Mouse (Mus musculus): Measurements from ENCODE around the gene Sept6. TPM values are rescaled to one million over a fixed set of nuclear protein-coding genes. Genes with fewer than 3 reads are reported as not detected.

The Sept6 gene
- polyA plus RNA-seq, 1 experiment: 18.7 TPM

DNA sequence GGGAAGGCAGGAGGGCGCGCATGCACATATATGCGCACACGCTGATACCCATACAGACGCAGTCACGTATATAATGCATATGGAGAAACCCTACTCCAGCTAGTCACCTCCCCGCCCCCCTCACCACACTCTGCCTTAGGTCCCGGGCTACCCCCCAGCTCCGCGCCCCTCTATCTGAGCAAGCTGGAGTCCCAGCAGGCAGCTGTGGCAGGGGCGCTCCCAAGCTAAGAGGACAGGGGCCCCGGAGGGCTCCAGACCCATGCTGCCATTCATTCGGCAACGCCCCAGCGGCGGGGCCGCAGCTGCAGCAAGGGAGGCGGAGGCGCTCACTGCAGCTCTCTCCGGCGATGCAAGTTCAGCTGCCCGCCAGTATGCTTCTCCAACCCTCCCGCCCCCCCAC, 2.8 kb downstream of the Sept6 start:
- H3K79me3 ChIP-seq (ENCODE audit: low read depth): peaks cover 2% of the 10 kb centered on the region
- H3K4me3 ChIP-seq (ENCODE audit: insufficient read depth, poor library complexity, severe bottlenecking): peak overlapping the region; percentile 37
- H3K36me3 ChIP-seq (ENCODE audit: control insufficient read depth, insufficient read depth): no peaks in the 10 kb centered on the region
- TF ChIP-seq CEBPB (IDR thresholded peaks at IDR 0.05; ENCODE audit: low read depth) (no peak), CTCF (IDR thresholded peaks at IDR 0.05; ENCODE audit: control insufficient read depth, insufficient read depth, insufficient read length) (no peak), MYOD1 (IDR thresholded peaks at IDR 0.05; ENCODE audit: control insufficient read depth, insufficient read length, low read depth) (no peak), MYOG (IDR thresholded peaks at IDR 0.05; ENCODE audit: control insufficient read depth, extremely low read depth, insufficient read length) (no peak), USF1 (IDR thresholded peaks at IDR 0.05; ENCODE audit: low read depth) (no peak), MAX (IDR thresholded peaks at IDR 0.05) (no peak), FOSL1 (IDR thresholded peaks at IDR 0.05; ENCODE audit: insufficient read depth, low read length, poor library complexity, severe bottlenecking) (no peak)
- no peaks in the 10 kb centered on the region for H3K27me3 ChIP-seq (ENCODE audit: control insufficient read depth, insufficient read depth, insufficient read length)
- peaks cover 10% of the 10 kb centered on the region for H3K79me2 ChIP-seq (ENCODE audit: control insufficient read depth, insufficient read depth)
- peak overlapping the region; percentile 46 for H3ac ChIP-seq (ENCODE audit: control insufficient read depth, insufficient read length, low read depth)

DNA sequence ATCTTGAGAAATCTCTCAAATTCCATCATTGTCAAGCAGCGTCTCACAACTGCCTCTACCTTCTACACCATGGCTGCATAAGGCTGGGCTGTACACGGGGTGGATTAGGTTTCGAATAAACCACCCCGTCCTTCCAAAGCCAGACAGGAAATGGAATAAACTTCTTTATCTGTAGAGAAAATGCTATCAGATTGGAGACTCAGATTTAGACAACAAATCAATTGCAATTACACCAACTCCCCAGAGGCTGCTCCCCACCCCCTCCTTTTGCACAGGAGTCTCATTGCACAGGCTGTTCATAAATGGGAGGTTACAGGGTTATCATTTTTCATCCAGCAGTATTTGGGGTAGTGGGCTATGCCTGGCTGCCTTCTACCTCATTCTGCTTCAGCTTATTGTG, 3.7 kb downstream of the Sept6 start:
- no peaks in the 10 kb centered on the region for H3K36me3 ChIP-seq (ENCODE audit: control insufficient read depth, insufficient read depth)
- no peak for TF ChIP-seq MYOD1 (IDR thresholded peaks at IDR 0.05; ENCODE audit: control insufficient read depth, insufficient read length, low read depth)
- TF ChIP-seq MAX (IDR thresholded peaks at IDR 0.05): no peak
- TF ChIP-seq CEBPB (IDR thresholded peaks at IDR 0.05; ENCODE audit: low read depth): no peak
- no peak for TF ChIP-seq USF1 (IDR thresholded peaks at IDR 0.05; ENCODE audit: low read depth)
- TF ChIP-seq FOSL1 (IDR thresholded peaks at IDR 0.05; ENCODE audit: insufficient read depth, low read length, poor library complexity, severe bottlenecking): no peak
- no peak for TF ChIP-seq MYOG (IDR thresholded peaks at IDR 0.05; ENCODE audit: control insufficient read depth, extremely low read depth, insufficient read length)
- TF ChIP-seq CTCF (IDR thresholded peaks at IDR 0.05; ENCODE audit: control insufficient read depth, insufficient read depth, insufficient read length): no peak
- peaks cover 2% of the 10 kb centered on the region for H3K79me3 ChIP-seq (ENCODE audit: low read depth)
- peaks cover 10% of the 10 kb centered on the region for H3K79me2 ChIP-seq (ENCODE audit: control insufficient read depth, insufficient read depth)
- H3K27me3 ChIP-seq (ENCODE audit: control insufficient read depth, insufficient read depth, insufficient read length): no peaks in the 10 kb centered on the region
- no peak overlapping the region for H3K4me3 ChIP-seq (ENCODE audit: insufficient read depth, poor library complexity, severe bottlenecking)
- no peak overlapping the region for H3ac ChIP-seq (ENCODE audit: control insufficient read depth, insufficient read length, low read depth)

DNA sequence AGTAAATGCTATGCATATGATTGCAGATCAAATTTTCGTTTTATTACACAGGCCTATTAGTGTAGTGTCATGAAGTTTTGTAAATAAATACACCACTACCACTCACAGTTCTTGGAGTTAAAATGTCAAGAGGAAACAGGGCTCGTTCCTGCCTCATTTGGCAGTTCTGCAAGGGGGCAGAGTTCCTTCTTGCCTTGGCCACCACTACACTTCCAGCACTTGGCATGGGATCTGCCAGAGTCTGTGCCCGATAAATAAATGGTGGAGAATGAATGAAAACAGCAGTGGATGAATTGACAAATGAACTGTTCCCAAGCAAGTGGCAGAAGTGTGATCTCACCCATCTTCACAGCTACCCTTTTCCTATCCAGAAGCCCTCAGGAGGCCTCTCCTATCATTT, 6.6 kb downstream of the Sept6 start:
- H3K36me3 ChIP-seq (ENCODE audit: control insufficient read depth, insufficient read depth): no peaks in the 10 kb centered on the region
- peaks cover 10% of the 10 kb centered on the region for H3K79me2 ChIP-seq (ENCODE audit: control insufficient read depth, insufficient read depth)
- no peaks in the 10 kb centered on the region for H3K27me3 ChIP-seq (ENCODE audit: control insufficient read depth, insufficient read depth, insufficient read length)
- no peak overlapping the region for H3ac ChIP-seq (ENCODE audit: control insufficient read depth, insufficient read length, low read depth)
- no peak overlapping the region for H3K4me3 ChIP-seq (ENCODE audit: insufficient read depth, poor library complexity, severe bottlenecking)
- peaks cover 2% of the 10 kb centered on the region for H3K79me3 ChIP-seq (ENCODE audit: low read depth)
- TF ChIP-seq FOSL1 (IDR thresholded peaks at IDR 0.05; ENCODE audit: insufficient read depth, low read length, poor library complexity, severe bottlenecking): no peak
- TF ChIP-seq CEBPB (IDR thresholded peaks at IDR 0.05; ENCODE audit: low read depth): no peak
- TF ChIP-seq CTCF (IDR thresholded peaks at IDR 0.05; ENCODE audit: control insufficient read depth, insufficient read depth, insufficient read length): no peak
- TF ChIP-seq MAX (IDR thresholded peaks at IDR 0.05): no peak
- TF ChIP-seq USF1 (IDR thresholded peaks at IDR 0.05; ENCODE audit: low read depth): no peak
- TF ChIP-seq MYOG (IDR thresholded peaks at IDR 0.05; ENCODE audit: control insufficient read depth, extremely low read depth, insufficient read length): no peak
- no peak for TF ChIP-seq MYOD1 (IDR thresholded peaks at IDR 0.05; ENCODE audit: control insufficient read depth, insufficient read length, low read depth)

DNA sequence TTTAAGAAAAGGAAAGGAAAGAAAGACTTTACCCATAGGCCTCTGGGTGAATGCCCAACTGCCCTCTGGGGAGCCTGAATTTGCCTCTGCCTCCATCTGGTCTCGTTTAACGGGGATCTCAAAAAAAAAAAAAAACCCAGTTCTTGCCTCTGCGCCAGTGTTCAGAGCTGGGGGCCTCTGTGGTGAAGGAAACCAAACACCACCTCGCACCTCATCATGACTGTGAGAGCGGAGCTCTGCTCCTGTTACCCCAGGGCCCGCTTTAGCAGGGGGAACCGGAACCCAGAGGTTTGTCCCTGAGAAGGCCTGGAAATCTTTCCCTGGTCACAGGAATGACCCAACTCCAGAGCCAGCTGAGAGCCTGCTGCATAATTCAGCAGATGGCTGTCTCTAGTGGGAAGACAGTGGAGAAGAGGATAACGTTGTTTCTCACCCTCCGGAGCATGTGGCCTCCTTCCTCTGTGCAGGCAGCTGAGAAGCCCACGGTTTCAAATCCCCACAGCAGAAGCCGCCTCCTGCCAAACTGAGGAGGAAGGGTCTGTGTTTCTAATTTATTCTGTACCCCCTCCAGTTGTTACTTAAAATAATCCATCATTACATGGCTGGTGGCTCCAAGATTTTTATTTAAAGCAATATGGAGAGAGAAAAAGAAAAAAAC, 7.8 kb downstream of the Sept6 start:
- peaks cover 2% of the 10 kb centered on the region for H3K79me3 ChIP-seq (ENCODE audit: low read depth)
- peaks cover 10% of the 10 kb centered on the region for H3K79me2 ChIP-seq (ENCODE audit: control insufficient read depth, insufficient read depth)
- H3K36me3 ChIP-seq (ENCODE audit: control insufficient read depth, insufficient read depth): no peaks in the 10 kb centered on the region
- TF ChIP-seq CTCF (IDR thresholded peaks at IDR 0.05; ENCODE audit: control insufficient read depth, insufficient read depth, insufficient read length) (no peak), USF1 (IDR thresholded peaks at IDR 0.05; ENCODE audit: low read depth) (no peak), FOSL1 (IDR thresholded peaks at IDR 0.05; ENCODE audit: insufficient read depth, low read length, poor library complexity, severe bottlenecking) (no peak)
- no peaks in the 10 kb centered on the region for H3K27me3 ChIP-seq (ENCODE audit: control insufficient read depth, insufficient read depth, insufficient read length)
- no peak overlapping the region for H3ac ChIP-seq (ENCODE audit: control insufficient read depth, insufficient read length, low read depth)
- no peak overlapping the region for H3K4me3 ChIP-seq (ENCODE audit: insufficient read depth, poor library complexity, severe bottlenecking)

GRCm38 (mm10) chrX:36982892-36983653, 8.5 kb downstream of the Sept6 start:
- Histone ChIP-seq H3K79me2 (ENCODE audit: control insufficient read depth, insufficient read depth) (peaks cover 10% of the 10 kb centered on the region), H3ac (ENCODE audit: control insufficient read depth, insufficient read length, low read depth) (no peak overlapping the region), H3K36me3 (ENCODE audit: control insufficient read depth, insufficient read depth) (no peaks in the 10 kb centered on the region), H3K4me3 (ENCODE audit: insufficient read depth, poor library complexity, severe bottlenecking) (no peak overlapping the region), H3K27me3 (ENCODE audit: control insufficient read depth, insufficient read depth, insufficient read length) (no peaks in the 10 kb centered on the region), H3K79me3 (ENCODE audit: low read depth) (peaks cover 2% of the 10 kb centered on the region)
- TF ChIP-seq MYOD1 (IDR thresholded peaks at IDR 0.05; ENCODE audit: control insufficient read depth, insufficient read length, low read depth): no peak
- TF ChIP-seq MYOG (IDR thresholded peaks at IDR 0.05; ENCODE audit: control insufficient read depth, extremely low read depth, insufficient read length): no peak
- no peak for TF ChIP-seq CTCF (IDR thresholded peaks at IDR 0.05; ENCODE audit: control insufficient read depth, insufficient read depth, insufficient read length)
- no peak for TF ChIP-seq CEBPB (IDR thresholded peaks at IDR 0.05; ENCODE audit: low read depth)
- TF ChIP-seq USF1 (IDR thresholded peaks at IDR 0.05; ENCODE audit: low read depth): no peak
- no peak for TF ChIP-seq MAX (IDR thresholded peaks at IDR 0.05)
- TF ChIP-seq FOSL1 (IDR thresholded peaks at IDR 0.05; ENCODE audit: insufficient read depth, low read length, poor library complexity, severe bottlenecking): no peak
